Mouse (Mus musculus) gastrocnemius, adult 8-10 months (tissue): ENCODE results near the gene Il3ra. TPM values are rescaled to one million over a fixed set of nuclear protein-coding genes. Genes with fewer than 3 reads are reported as not detected.

Experiments
- DNase-seq, 2 experiments: peaks; one replicate each; pipeline ENCODE4 v3.0.0; 2022; ENCODE audit warnings: low spot score in 2 of 2
- total RNA-seq, 4 experiments: library from RNA; stranded (reverse); gene quantifications; 2 replicates each; pipeline ENCODE4 v1.2.4; 2022

Il3ra gene
- total RNA-seq, result 1 to 10 TPM; 1.1 to 3.2 (median 1.3) TPM

GRCm38 (mm10) chr14:14345948-14346812 is at the start of gene Il3ra:
Il3ra (plus strand) TSS chr14:14346275.
- peak; percentile 39 to 43 for DNase-seq

DNA sequence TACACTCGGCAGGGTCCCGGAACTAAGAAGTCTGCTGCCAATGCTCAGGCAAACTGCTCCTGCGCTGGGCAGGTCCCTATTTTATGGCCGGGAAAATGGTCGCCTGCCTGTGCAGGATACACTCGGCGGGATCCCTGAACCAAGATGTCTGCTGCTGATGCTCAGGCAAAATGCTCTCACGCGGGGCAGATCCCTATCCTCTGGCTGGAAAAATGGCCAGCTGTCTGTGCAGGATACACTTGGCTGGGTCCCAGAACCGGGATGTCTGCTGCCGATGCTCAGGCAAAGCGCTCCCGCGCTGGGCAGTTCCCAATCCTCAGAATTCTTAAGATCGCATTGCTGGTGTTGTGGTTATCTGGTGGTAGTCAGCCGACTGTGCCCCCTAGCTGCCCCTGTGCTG is 37.1 kb upstream of the Il3ra start:
- DNase-seq, result no peak

DNA sequence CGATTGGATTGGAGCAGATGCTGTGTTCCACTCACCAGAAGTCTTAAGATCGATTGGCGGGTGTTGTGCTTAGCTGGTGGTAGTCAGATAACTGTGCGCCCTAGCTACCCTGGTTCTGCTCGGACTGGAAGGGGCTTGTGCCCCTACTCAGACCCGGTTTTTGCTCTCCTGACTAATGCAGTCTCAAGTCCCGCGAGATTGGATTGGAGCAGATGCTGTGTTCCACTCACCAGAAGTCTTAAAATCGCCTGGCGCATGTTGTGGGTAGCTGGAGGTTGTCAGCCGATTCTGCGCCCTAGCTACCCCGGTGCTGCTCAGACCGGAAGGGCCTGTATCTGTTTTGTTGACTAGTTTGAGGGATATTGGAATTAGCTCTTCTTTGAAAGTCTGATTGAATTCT is 36.7 kb upstream of the Il3ra start:
- DNase-seq, result no peak

DNA sequence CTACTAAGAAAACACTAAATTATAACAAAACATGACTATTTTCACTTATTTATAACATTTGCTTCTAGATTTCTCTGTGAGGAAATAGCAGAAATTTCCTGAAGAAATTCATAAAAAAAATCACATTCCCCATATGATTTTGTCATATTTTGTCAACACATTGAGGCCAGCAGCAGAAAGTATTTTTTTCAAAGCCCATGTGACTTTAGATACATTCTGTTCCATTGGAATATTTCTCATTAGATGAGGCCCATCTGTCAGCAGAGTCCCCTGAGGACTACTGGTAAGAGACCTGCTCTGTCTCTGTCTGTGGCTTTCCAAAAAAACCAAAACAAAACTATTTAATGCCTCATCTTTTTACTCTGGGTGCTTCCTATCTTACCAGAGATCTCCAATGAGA is 23.5 kb upstream of the Il3ra start, which contains the start of gene Olfr31:
TSS of gene Olfr31 (plus strand) at position 301 of the 400 bp plus-strand sequence.
- DNase-seq, result no peak

DNA sequence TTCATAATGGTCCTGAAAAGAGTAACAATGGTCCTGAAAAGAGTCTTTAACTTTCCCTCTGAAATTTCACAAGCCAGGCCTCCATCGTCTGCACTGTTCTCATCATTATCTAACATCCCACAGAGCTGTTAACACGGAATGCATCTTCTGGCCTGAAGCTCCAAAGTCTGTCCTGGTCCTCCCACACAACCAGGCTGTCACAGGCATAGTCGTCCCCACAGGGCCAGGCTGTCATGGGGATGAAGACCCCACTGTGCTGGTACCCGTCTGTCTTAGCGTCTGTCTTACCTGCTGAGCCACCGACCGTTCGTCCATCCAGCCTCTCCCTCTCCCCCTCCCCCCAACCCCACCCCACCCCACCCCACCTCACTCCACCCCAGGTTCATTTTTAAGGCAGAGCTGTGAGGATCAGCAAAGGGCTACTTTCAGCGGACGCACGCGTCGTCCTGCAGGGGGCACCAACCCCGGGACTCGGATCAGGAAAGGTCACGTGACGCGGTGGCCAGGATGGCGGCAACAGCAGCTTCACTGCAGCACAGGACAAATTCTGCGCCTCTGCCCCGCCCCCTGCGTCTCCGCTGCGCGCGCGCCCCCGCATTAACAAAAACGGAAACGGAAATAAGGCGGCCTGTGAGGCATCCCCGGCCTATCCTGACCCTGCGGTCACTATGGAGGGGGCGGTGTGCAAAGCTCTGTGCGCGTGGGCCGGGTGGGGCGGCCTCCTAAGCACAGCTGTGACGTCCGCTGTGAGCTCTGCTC is 783 bp upstream of the Il3ra start:
- peak; percentile 79 to 86 for DNase-seq

- DNase-seq, result no peak
Measured at GRCm38 (mm10) chr14:14346813-14347100, 682 bp downstream of the Il3ra start.

DNA sequence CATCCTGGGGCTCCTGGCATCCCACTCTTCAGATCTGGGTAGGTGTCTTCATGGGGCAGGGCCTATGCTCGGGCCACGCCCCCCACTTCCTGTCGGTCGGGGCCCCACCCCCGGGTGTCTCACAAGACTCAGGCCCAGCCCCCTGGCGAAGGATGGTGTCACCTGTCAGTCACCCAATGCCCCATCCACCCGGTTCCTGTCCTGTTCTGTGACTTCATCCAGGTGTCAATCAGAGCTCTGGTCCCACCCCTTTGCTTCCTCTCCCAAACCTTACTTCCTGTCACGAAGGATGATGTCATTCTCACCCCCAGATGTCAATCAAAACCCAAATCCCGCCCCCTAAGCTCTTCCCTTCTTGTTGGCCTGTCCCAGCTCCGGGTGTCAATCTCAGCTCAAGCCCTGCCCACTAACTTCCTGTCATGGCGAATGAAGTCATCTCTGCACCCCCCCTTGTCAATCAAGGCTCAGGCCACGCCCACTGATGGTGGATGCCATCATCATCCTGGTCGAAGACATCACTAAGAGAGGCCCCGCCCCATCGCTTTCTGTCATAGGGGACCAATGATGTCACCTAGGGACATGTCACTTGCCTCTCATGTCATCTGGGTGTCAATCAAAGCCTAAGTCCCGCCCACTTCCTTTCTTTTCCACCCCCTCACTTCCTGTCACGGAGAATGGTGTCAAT is 1.2 kb downstream of the Il3ra start:
- DNase-seq, result peak; percentile 7 to 12

GRCm38 (mm10) chr14:14347836-14348621 is 2.0 kb downstream of the Il3ra start:
- peak; percentile 4 to 6 for DNase-seq

- DNase-seq, result no peak
Measured at GRCm38 (mm10) chr14:14348674-14349401, 2.8 kb downstream of the Il3ra start.

- peak in 1 of 2 experiments; percentile 6 for DNase-seq
Measured at GRCm38 (mm10) chr14:14349485-14350262, 3.6 kb downstream of the Il3ra start.

DNA sequence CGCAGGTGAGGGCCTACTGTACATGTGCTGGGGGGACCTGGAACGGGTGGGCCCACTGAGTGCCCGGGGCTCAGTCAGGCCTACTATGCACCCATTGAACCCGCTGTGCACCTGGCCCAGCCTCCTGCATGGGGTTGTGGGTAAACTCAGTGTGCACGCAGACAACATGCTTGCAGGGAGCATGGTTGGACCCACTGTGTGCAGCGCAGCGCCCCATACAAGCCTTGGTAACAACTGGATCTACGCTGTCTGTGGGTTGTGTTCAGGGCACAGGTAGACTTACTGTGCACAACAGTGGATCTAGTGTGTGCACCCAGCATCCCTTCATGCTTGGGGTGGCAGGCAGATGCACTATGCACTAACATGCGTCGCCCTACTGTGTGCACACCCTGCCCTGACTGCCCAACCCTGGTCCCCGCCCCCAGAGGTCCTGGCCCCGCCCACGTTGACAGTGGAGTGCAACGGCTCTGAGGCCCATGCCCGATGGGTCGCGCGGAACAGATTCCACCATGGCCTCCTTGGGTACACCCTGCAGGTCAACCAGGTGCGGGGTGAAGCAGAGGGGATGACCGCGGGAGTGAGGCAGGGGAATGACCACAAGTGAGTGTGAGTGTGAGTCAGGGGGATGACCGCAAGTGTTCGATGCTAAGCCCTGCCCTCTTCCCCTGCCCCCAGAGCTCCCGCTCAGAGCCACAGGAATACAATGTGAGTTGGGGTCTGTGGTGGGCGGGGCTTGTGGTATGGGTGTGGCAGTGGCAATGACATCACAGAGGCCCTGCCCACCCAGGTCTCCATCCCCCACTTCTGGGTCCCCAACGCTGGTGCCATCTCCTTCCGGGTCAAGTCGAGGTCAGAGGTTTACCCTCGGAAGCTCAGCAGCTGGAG is 4.4 kb downstream of the Il3ra start:
- peak in 1 of 2 experiments; percentile 3 for DNase-seq

DNA sequence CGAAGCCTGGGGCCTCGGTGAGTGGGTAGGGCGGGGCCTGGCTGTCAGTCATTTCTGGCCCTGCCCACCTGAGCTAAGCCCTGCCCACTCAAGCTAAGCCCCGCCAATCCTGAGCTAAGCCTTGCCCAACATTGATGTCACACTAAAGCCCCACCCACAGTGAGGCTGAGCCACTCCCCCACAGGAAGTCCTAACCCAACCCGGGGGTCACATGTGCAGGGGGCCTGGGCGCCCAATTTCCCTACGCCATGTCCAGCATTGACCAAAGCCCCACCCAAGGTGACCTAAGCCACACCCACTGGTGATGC is 5.0 kb downstream of the Il3ra start:
- no peak for DNase-seq

- no peak for DNase-seq
Measured at GRCm38 (mm10) chr14:14351721-14352590, 5.9 kb downstream of the Il3ra start.

- no peak for DNase-seq
Measured at GRCm38 (mm10) chr14:14352606-14353005, 6.5 kb downstream of the Il3ra start.

- no peak for DNase-seq
Measured at GRCm38 (mm10) chr14:14353081-14353732, 7.1 kb downstream of the Il3ra start.

DNA sequence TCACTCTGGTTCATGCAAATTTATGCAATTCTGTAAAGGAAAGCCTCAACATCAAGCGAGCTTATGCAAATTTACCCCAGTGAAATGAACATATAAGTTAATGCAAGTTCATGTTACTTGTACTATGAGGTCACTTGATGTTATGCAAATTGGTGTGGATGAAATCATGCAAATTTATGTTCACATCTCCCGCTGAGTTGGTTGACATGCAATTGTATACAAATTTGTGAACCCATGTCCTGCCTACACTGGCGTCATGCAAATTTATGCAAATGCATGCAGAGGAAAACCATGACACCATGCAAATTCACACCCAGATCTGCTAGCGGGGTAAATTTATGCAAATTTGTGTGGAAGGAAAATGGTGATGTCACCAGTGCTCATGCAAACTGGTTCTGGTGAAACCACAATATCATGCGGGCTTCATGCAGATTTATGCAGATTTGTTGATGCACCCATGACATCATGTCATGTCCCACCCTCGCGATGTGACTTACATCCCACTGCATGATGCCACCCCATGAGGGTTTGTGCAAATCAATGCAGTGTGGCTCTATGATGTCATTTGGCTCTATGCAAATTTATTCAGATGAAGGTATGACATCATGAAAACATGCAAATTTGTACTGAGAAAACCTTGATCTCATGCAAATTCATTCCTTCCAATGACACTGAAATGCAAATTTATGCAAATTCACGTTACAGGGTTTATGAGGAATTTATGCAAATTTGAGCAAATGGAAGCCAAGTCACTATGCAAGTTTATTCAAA is 7.8 kb downstream of the Il3ra start:
- no peak for DNase-seq
